Mouse (Mus musculus): ENCODE data around the gene Tpst1. TPM values are rescaled to one million over a fixed set of nuclear protein-coding genes. Genes with fewer than 3 reads are reported as not detected.
A peak's percentile ranks its signal among the peaks of the same experiment; 100 is the strongest.

Gene Tpst1
- total and polyA plus RNA-seq, 3 experiments: 31.7 to 32.3 TPM; not detected in 1

- TF ChIP-seq KAT2A (conservative IDR thresholded peaks at IDR 0.05; ENCODE audit: low read depth, low read length): no peak
- peak; percentile 31; the same call in 1 of the 2 replicates for TF ChIP-seq ZC3H11A (IDR thresholded peaks at IDR 0.05; ENCODE audit: low read depth, low read length)
- no peak for TF ChIP-seq MYB (IDR thresholded peaks at IDR 0.05; ENCODE audit: low read depth, low read length)
- TF ChIP-seq POLR2A (IDR thresholded peaks at IDR 0.05; ENCODE audit: control insufficient read depth in 1 of 2, insufficient read depth in 1 of 2, low read depth in 1 of 2, low read length in 2 of 2, poor library complexity in 1 of 2): peak; percentile 55 to 82; a peak in 3 of 4 replicates
- no peak for TF ChIP-seq ZKSCAN1 (IDR thresholded peaks at IDR 0.05; ENCODE audit: low read depth, low read length)
- no peak for TF ChIP-seq USF2 (IDR thresholded peaks at IDR 0.05; ENCODE audit: borderline replicate concordance in 1 of 2, insufficient read depth in 1 of 2, low read depth in 1 of 2, low read length in 2 of 2)
- TF ChIP-seq ELF1 (IDR thresholded peaks at IDR 0.05; ENCODE audit: low read depth, low read length): peak; percentile 65
- no peak for TF ChIP-seq NRF1 (IDR thresholded peaks at IDR 0.05; ENCODE audit: insufficient read depth, low read depth, low read length, poor library complexity, severe bottlenecking)
- no peak for TF ChIP-seq UBTF (IDR thresholded peaks at IDR 0.05; ENCODE audit: borderline replicate concordance, insufficient read depth, low read depth, low read length)
- no peak for TF ChIP-seq MAX (IDR thresholded peaks at IDR 0.05; ENCODE audit: low read length)
- TF ChIP-seq USF1 (IDR thresholded peaks at IDR 0.05; ENCODE audit: low read depth, low read length): no peak
- no peak for TF ChIP-seq MEF2A (IDR thresholded peaks at IDR 0.05; ENCODE audit: extremely low read depth, insufficient replicate concordance, low read depth, low read length, poor library complexity, severe bottlenecking)
- 0 out of 2 replicates have a peak, but pooled peaks have one; percentile 29 for TF ChIP-seq POLR2AphosphoS2 (IDR thresholded peaks at IDR 0.05; ENCODE audit: low read length)
- TF ChIP-seq MAZ (IDR thresholded peaks at IDR 0.05; ENCODE audit: low read depth, low read length): no peak
- no peak for TF ChIP-seq TAL1 (IDR thresholded peaks at IDR 0.05; ENCODE audit: low read length)
- no peak; a peak in 1 of 4 replicates for TF ChIP-seq EP300 (IDR thresholded peaks at IDR 0.05; ENCODE audit: low read depth in 1 of 2, low read length in 2 of 2)
- peak; percentile 37; the same call in 1 of the 2 replicates for TF ChIP-seq TCF12 (IDR thresholded peaks at IDR 0.05; ENCODE audit: low read depth, low read length)
These were observed 49.2 kb upstream of the Tpst1 start (continued) for GRCm38 (mm10) chr5:130023767-130024539.

GRCm38 (mm10) chr5:130027134-130027533 is 46.0 kb upstream of the Tpst1 start:
- Histone ChIP-seq H3K9me3 (replicated peaks; ENCODE audit: insufficient read depth, low read length) (no peaks in the 10 kb centered on the region), H3K36me3 (ENCODE audit: control insufficient read depth in 1 of 2, insufficient read depth in 2 of 2, low read length in 2 of 2) (peaks cover 0 to 7% of the 10 kb centered on the region in 2 experiments; a peak in 2 of 4 replicates), H3K27ac (ENCODE audit: control insufficient read depth, low read depth, low read length) (no peak overlapping the region), H3K9ac (ENCODE audit: control insufficient read depth, low read depth, low read length, poor library complexity, severe bottlenecking) (no peak overlapping the region), H3K79me2 (ENCODE audit: control insufficient read depth, insufficient read depth, low read length, poor library complexity) (peaks cover 22% of the 10 kb centered on the region), H3K27me3 (ENCODE audit: control insufficient read depth in 1 of 2, insufficient read depth in 2 of 2, low read length in 2 of 2) (no peaks in the 10 kb centered on the region), H3K4me1 (ENCODE audit: control insufficient read depth in 1 of 2, insufficient read depth in 2 of 2, low read length in 2 of 2) (peaks cover 0 to 9% of the 10 kb centered on the region in 2 experiments; a peak in 2 of 4 replicates), H3K4me3 (ENCODE audit: control insufficient read depth in 1 of 2, insufficient read depth in 1 of 2, low read depth in 2 of 2, low read length in 2 of 2) (no peak overlapping the region)
- TF ChIP-seq USF2 (IDR thresholded peaks at IDR 0.05; ENCODE audit: borderline replicate concordance in 1 of 2, insufficient read depth in 1 of 2, low read depth in 1 of 2, low read length in 2 of 2) (no peak), MYB (IDR thresholded peaks at IDR 0.05; ENCODE audit: low read depth, low read length) (no peak), MAX (IDR thresholded peaks at IDR 0.05; ENCODE audit: low read length) (no peak), CTCF (IDR thresholded peaks at IDR 0.05 in 2 of 3, conservative IDR thresholded peaks at IDR 0.05 in 1 of 3; ENCODE audit: control insufficient read depth in 1 of 3, insufficient read depth in 1 of 3, low read depth in 2 of 3, low read length in 3 of 3, poor library complexity in 1 of 3, severe bottlenecking in 1 of 3) (no peak), RCOR1 (IDR thresholded peaks at IDR 0.05; ENCODE audit: low read depth, low read length) (no peak), ZKSCAN1 (IDR thresholded peaks at IDR 0.05; ENCODE audit: low read depth, low read length) (no peak), MAZ (IDR thresholded peaks at IDR 0.05; ENCODE audit: low read depth, low read length) (no peak), EP300 (IDR thresholded peaks at IDR 0.05; ENCODE audit: low read depth in 1 of 2, low read length in 2 of 2) (no peak), SIN3A (IDR thresholded peaks at IDR 0.05; ENCODE audit: low read length) (no peak), TCF12 (IDR thresholded peaks at IDR 0.05; ENCODE audit: low read depth, low read length) (no peak), POLR2A (IDR thresholded peaks at IDR 0.05; ENCODE audit: control insufficient read depth in 1 of 2, insufficient read depth in 1 of 2, low read depth in 1 of 2, low read length in 2 of 2, poor library complexity in 1 of 2) (no peak), ETS1 (IDR thresholded peaks at IDR 0.05; ENCODE audit: low read depth, low read length) (no peak), HCFC1 (IDR thresholded peaks at IDR 0.05; ENCODE audit: low read depth, low read length) (no peak), RAD21 (IDR thresholded peaks at IDR 0.05; ENCODE audit: low read depth, low read length) (no peak), NRF1 (IDR thresholded peaks at IDR 0.05; ENCODE audit: insufficient read depth, low read depth, low read length, poor library complexity, severe bottlenecking) (no peak)
- DNase-seq (ENCODE audit: low read depth, low spot score): no peak

Data from MEL (cell line).